Mouse (Mus musculus): ENCODE measurements around the gene Ube2l6.
"Not testable (repeated sequence)": the region's sequence is repeated elsewhere in the genome, so short reads cannot be mapped to it uniquely, and the experiment has no call there.

- TF ChIP-seq CTCF (conservative IDR thresholded peaks at IDR 0.05; ENCODE audit: insufficient read depth, insufficient read length, low read depth, low read length); POLR2A (IDR thresholded peaks at IDR 0.05; ENCODE audit: low read depth, low read length): not testable (repeated sequence)
These were observed 2.6 kb downstream of the Ube2l6 start for GRCm38 (mm10) chr2:84801223-84801622.

All from kidney, adult 2 months (tissue).